Mouse (Mus musculus) hindbrain, postnatal 0 days (tissue): Measurements from ENCODE around the gene Gsk3b. TPM values are rescaled to one million over a fixed set of nuclear protein-coding genes. Genes with fewer than 3 reads are reported as not detected.

Experiments
- ATAC-seq: fragments of 200-750 bp; cut with Nextera tagmentation; 2 replicates; pipeline ENCODE4 v1.8.0; 2017; ENCODE audit warnings: mild to moderate bottlenecking, moderate TSS enrichment, moderate library complexity
- DNase-seq: peaks from one replicate; pipeline ENCODE4 v3.0.0-alpha.2; 2015; ENCODE audit warnings: low spot score
- H3K27ac ChIP-seq: fragments of 300-500 bp; sonication (generic); 2 replicates; pipeline ENCODE4 v1.5.1; 2014; ENCODE audit warnings: mild to moderate bottlenecking
- H3K27me3 ChIP-seq: fragments of 300-500 bp; sonication (generic); 2 replicates; pipeline ENCODE4 v1.6.1; 2014; ENCODE audit warnings: low read length, mixed read lengths; ENCODE audit not compliant: insufficient read depth
- H3K36me3 ChIP-seq: fragments of 300-500 bp; sonication (generic); 2 replicates; pipeline ENCODE4 v1.6.1; 2014; ENCODE audit warnings: low read length, mixed read lengths; ENCODE audit not compliant: insufficient read depth
- H3K4me1 ChIP-seq: fragments of 300-500 bp; sonication (generic); 2 replicates; pipeline ENCODE4 v1.6.1; 2014; ENCODE audit warnings: antibody characterized with exemption, low read length, mixed read lengths; ENCODE audit not compliant: insufficient read depth
- H3K4me2 ChIP-seq: fragments of 300-500 bp; sonication (generic); 2 replicates; pipeline ENCODE4 v1.6.1; 2014; ENCODE audit warnings: low read depth, mild to moderate bottlenecking, low read length, moderate library complexity, mixed read lengths
- H3K4me3 ChIP-seq: fragments of 300-500 bp; sonication (generic); 2 replicates; pipeline ENCODE4 v1.5.1; 2014; ENCODE audit warnings: low read length
- H3K9ac ChIP-seq: fragments of 300-500 bp; sonication (generic); replicated peaks from 2 replicates; pipeline ENCODE4 v1.6.1; 2014; ENCODE audit warnings: mild to moderate bottlenecking, low read length, moderate library complexity, mixed read lengths
- H3K9me3 ChIP-seq: fragments of 300-500 bp; sonication (generic); 2 replicates; pipeline ENCODE4 v1.6.1; 2016; ENCODE audit warnings: low read length, mixed read lengths
- CTCF ChIP-seq: IDR thresholded peaks from 2 replicates; pipeline ENCODE4 v1.5.1; 2016; ENCODE audit warnings: antibody characterized with exemption, control low read depth, low read depth
- WGBS: fragments of 180-500 bp; shearing (Covaris S2); extraction: QIAGEN DNeasy Blood & Tissue Kit; methylation state at CpG from one replicate; pipeline ENCODE4 v1.1.7; 2014; 5-methylcytosine and 5-hydroxymethylcytosine counted together
- polyA plus RNA-seq: library from polyadenylated mRNA; unstranded; fragments of >200 nt; fragmentation: Nextera tagmentation; extraction: Ambion mirVana; gene quantifications from 2 replicates; pipeline ENCODE4 v1.2.1, GENCODE M21; 2015
- total RNA-seq: library from RNA; depleted of rRNA; stranded (reverse); fragments of >200 nt; gene quantifications from 2 replicates; pipeline ENCODE4 v1.2.3, GENCODE M21; 2014; rRNA removed

Gene Gsk3b
- total RNA-seq (112 and 129 TPM in 2 replicates), polyA plus RNA-seq (142 and 149 TPM in 2 replicates)

GRCm38 (mm10) chr16:38088629-38089446, at the start of gene Gsk3b:
Gsk3b (plus strand) TSS chr16:38089001.
- Histone ChIP-seq H3K4me2 (peak within 1 kb of the TSS; percentile 69), H3K4me1 (peaks cover under 1% of the 10 kb centered on the region; the same call in 1 of the 2 replicates), H3K9ac (peak within 1 kb of the TSS; percentile 93), H3K27ac (peak within 1 kb of the TSS; percentile 100), H3K27me3 (no peaks in the 10 kb centered on the region), H3K4me3 (peak within 1 kb of the TSS; percentile 95), H3K9me3 (no peaks in the 10 kb centered on the region), H3K36me3 (no peaks in the 10 kb centered on the region)
- 1% methylated on average over 65 of the region's 69 CpGs for WGBS
- DNase-seq (peak; percentile 100), ATAC-seq (peak; percentile 95)
- no peak for TF ChIP-seq CTCF

GRCm38 (mm10) chr16:38042160-38042559, 46.6 kb upstream of the Gsk3b start:
- no peak for TF ChIP-seq CTCF
- Histone ChIP-seq H3K4me1 (no peaks in the 10 kb centered on the region), H3K9ac (no peak overlapping the region), H3K9me3 (no peaks in the 10 kb centered on the region), H3K27me3 (no peaks in the 10 kb centered on the region), H3K4me3 (no peak overlapping the region), H3K4me2 (no peak overlapping the region), H3K36me3 (no peaks in the 10 kb centered on the region), H3K27ac (no peak overlapping the region)
- 80% methylated on average over 1 of the region's 1 CpGs for WGBS
- ATAC-seq (no peak), DNase-seq (no peak)

- no peaks in the 10 kb centered on the region for H3K9me3 ChIP-seq
- no peaks in the 10 kb centered on the region for H3K4me1 ChIP-seq
- no peak for TF ChIP-seq CTCF
- H3K27ac ChIP-seq, result no peak overlapping the region
- DNase-seq (peak; percentile 16), ATAC-seq (0 out of 2 replicates have a peak, but pooled peaks have one; percentile 21)
- no peaks in the 10 kb centered on the region for H3K27me3 ChIP-seq
- no peak overlapping the region for H3K4me2 ChIP-seq
- 53% methylated on average over 5 of the region's 5 CpGs for WGBS
- H3K36me3 ChIP-seq, result no peaks in the 10 kb centered on the region
- no peak overlapping the region for H3K4me3 ChIP-seq
- H3K9ac ChIP-seq, result no peak overlapping the region
Observed at GRCm38 (mm10) chr16:38044551-38044950, 44.2 kb upstream of the Gsk3b start.

GRCm38 (mm10) chr16:38047781-38048558, 40.8 kb upstream of the Gsk3b start:
- Histone ChIP-seq H3K4me1 (no peaks in the 10 kb centered on the region), H3K9ac (no peak overlapping the region), H3K4me2 (peak overlapping the region; percentile 24), H3K36me3 (no peaks in the 10 kb centered on the region), H3K4me3 (no peak overlapping the region), H3K27ac (no peak overlapping the region), H3K27me3 (no peaks in the 10 kb centered on the region), H3K9me3 (no peaks in the 10 kb centered on the region)
- DNase-seq, result peak; percentile 4
- 66% methylated on average over 23 of the region's 23 CpGs for WGBS
- ATAC-seq, result no peak
- TF ChIP-seq CTCF, result no peak

GRCm38 (mm10) chr16:38057898-38058297, 30.9 kb upstream of the Gsk3b start:
- Histone ChIP-seq H3K27me3 (no peaks in the 10 kb centered on the region), H3K27ac (no peak overlapping the region), H3K36me3 (no peaks in the 10 kb centered on the region), H3K9me3 (no peaks in the 10 kb centered on the region), H3K4me1 (no peaks in the 10 kb centered on the region), H3K4me3 (no peak overlapping the region), H3K4me2 (no peak overlapping the region), H3K9ac (no peak overlapping the region)
- no peak for TF ChIP-seq CTCF
- DNase-seq, result no peak
- ATAC-seq, result no peak
- WGBS, result 91% methylated on average over 1 of the region's 1 CpGs

- DNase-seq, result no peak
- H3K4me3 ChIP-seq, result no peak overlapping the region
- H3K9me3 ChIP-seq, result no peaks in the 10 kb centered on the region
- H3K4me1 ChIP-seq, result no peaks in the 10 kb centered on the region
- no peaks in the 10 kb centered on the region for H3K36me3 ChIP-seq
- WGBS, result 83% methylated on average over 3 of the region's 3 CpGs
- no peak for ATAC-seq
- no peak for TF ChIP-seq CTCF
- no peak overlapping the region for H3K27ac ChIP-seq
- no peaks in the 10 kb centered on the region for H3K27me3 ChIP-seq
- no peak overlapping the region for H3K4me2 ChIP-seq
- no peak overlapping the region for H3K9ac ChIP-seq
Observed at GRCm38 (mm10) chr16:38058836-38059235, 30.0 kb upstream of the Gsk3b start.
